Mouse (Mus musculus) thymus, postnatal 25 days (tissue): ENCODE data around the gene C4b.

Experiments used
- DNase-seq: peaks from one replicate; pipeline ENCODE4 v3.0.0; 2022

Gene C4b

GRCm38 (mm10) chr17:34699575-34700408, 43.9 kb downstream of the C4b start:
- DNase-seq = no peak

- no peak for DNase-seq
These were observed 50.8 kb downstream of the C4b start for GRCm38 (mm10) chr17:34692906-34693305.

GRCm38 (mm10) chr17:34690458-34690857, 53.2 kb downstream of the C4b start:
- no peak for DNase-seq

- DNase-seq = no peak
These were observed 54.8 kb downstream of the C4b start for GRCm38 (mm10) chr17:34688889-34689288.

GRCm38 (mm10) chr17:34685120-34686110, 58.3 kb downstream of the C4b start:
- no peak for DNase-seq

GRCm38 (mm10) chr17:34684253-34684893, 59.3 kb downstream of the C4b start:
- no peak for DNase-seq

GRCm38 (mm10) chr17:34683686-34684220, 59.9 kb downstream of the C4b start:
- no peak for DNase-seq

- DNase-seq = no peak
These were observed 60.5 kb downstream of the C4b start for GRCm38 (mm10) chr17:34683179-34683578.

GRCm38 (mm10) chr17:34681881-34682536, 61.7 kb downstream of the C4b start:
- no peak for DNase-seq

GRCm38 (mm10) chr17:34681132-34681571, 62.5 kb downstream of the C4b start:
- DNase-seq = no peak

GRCm38 (mm10) chr17:34680621-34681020, 63.1 kb downstream of the C4b start:
- DNase-seq = no peak

GRCm38 (mm10) chr17:34680191-34680590, 63.5 kb downstream of the C4b start:
- no peak for DNase-seq
